Mouse (Mus musculus) ovary, adult 2 months (tissue): ENCODE measurements around the gene Prr23a1. TPM values are rescaled to one million over a fixed set of nuclear protein-coding genes. Genes with fewer than 3 reads are reported as not detected.

Experiments used
- polyA plus RNA-seq: library from polyadenylated mRNA; depleted of rRNA; stranded (reverse); fragments of >200 nt; gene quantifications from 2 replicates; pipeline ENCODE4 v1.2.3, GENCODE M21; 2012; rRNA removed

Gene Prr23a1
- polyA plus RNA-seq = 0.17 and 0.69 TPM in 2 replicates

GRCm38 (mm10) chr9:98842117-98842516 lies at the start of gene Prr23a1:
TSS of gene Prr23a1 (plus strand) at chr9:98842503.

GRCm38 (mm10) chr9:98856210-98856609 lies 13.9 kb downstream of the Prr23a1 start, which contains the start of gene Prr23a2:
TSS of gene Prr23a2 (plus strand) at chr9:98856494.

GRCm38 (mm10) chr9:98864571-98864970 lies 22.3 kb downstream of the Prr23a1 start, which contains the start of gene Prr23a3:
TSS of gene Prr23a3 (plus strand) at chr9:98864767.

Other genes with a start within 250 kb of the Prr23a1 start
- 29.8 and 38.9 TPM in 2 replicates for gene Mrps22, start 240.8 kb upstream of the Prr23a1 start, polyA plus RNA-seq
- 0.61 TPM in 1 of 2 replicates, not detected in the other for gene Prr23a2, start 14.0 kb downstream of the Prr23a1 start, polyA plus RNA-seq
- gene Prr23a3, start 22.3 kb downstream of the Prr23a1 start, polyA plus RNA-seq = 0.67 and 0.98 TPM in 2 replicates
- 1.3 and 1.9 TPM in 2 replicates for gene 7420426K07Rik, start 60.6 kb downstream of the Prr23a1 start, polyA plus RNA-seq
- 29.8 and 31.9 TPM in 2 replicates for gene Foxl2, start 112.8 kb downstream of the Prr23a1 start, polyA plus RNA-seq
- gene Faim, start 143.9 kb downstream of the Prr23a1 start, polyA plus RNA-seq = 2.4 and 4.0 TPM in 2 replicates
- not detected in 2 replicates for gene Gm1123, start 193.2 kb downstream of the Prr23a1 start, polyA plus RNA-seq